Mouse (Mus musculus) intestine, postnatal 0 days (tissue): Measurements from ENCODE around the gene Prkcd. TPM values are rescaled to one million over a fixed set of nuclear protein-coding genes. Genes with fewer than 3 reads are reported as not detected.

Source experiments
- ATAC-seq: fragments of 200-750 bp; cut with Nextera tagmentation; 2 replicates; pipeline ENCODE4 v1.8.0; 2017; ENCODE audit warnings: mild to moderate bottlenecking, moderate TSS enrichment, moderate library complexity
- H3K27ac ChIP-seq: fragments of 300-500 bp; sonication (generic); 2 replicates; pipeline ENCODE4 v1.5.1; 2014; ENCODE audit warnings: mild to moderate bottlenecking, low read depth, low read length, moderate library complexity
- H3K27me3 ChIP-seq: fragments of 300-500 bp; sonication (generic); replicated peaks from 2 replicates; pipeline ENCODE4 v1.6.1; 2014; ENCODE audit warnings: low read length, mixed read lengths; ENCODE audit not compliant: control insufficient read depth, insufficient read depth
- H3K36me3 ChIP-seq: fragments of 300-500 bp; sonication (generic); 2 replicates; pipeline ENCODE4 v1.6.1; 2014; ENCODE audit warnings: mild to moderate bottlenecking, moderate library complexity; ENCODE audit not compliant: control insufficient read depth, insufficient read depth
- H3K4me1 ChIP-seq: fragments of 300-500 bp; sonication (generic); replicated peaks from 2 replicates; pipeline ENCODE4 v1.6.1; 2014; ENCODE audit warnings: antibody characterized with exemption, low read length, mixed read lengths; ENCODE audit not compliant: control insufficient read depth, insufficient read depth
- H3K4me2 ChIP-seq: fragments of 300-500 bp; sonication (generic); replicated peaks from 2 replicates; pipeline ENCODE4 v1.6.1; 2014; ENCODE audit warnings: low read depth, mild to moderate bottlenecking, moderate library complexity
- H3K4me3 ChIP-seq: fragments of 300-500 bp; sonication (generic); 2 replicates; pipeline ENCODE4 v1.5.1; 2014; ENCODE audit warnings: low read depth, low read length
- H3K9ac ChIP-seq: fragments of 300-500 bp; sonication (generic); 2 replicates; pipeline ENCODE4 v1.6.1; 2014; ENCODE audit warnings: mild to moderate bottlenecking, low read depth, low read length
- H3K9me3 ChIP-seq: fragments of 300-500 bp; sonication (generic); 2 replicates; pipeline ENCODE4 v1.6.1; 2016; ENCODE audit warnings: mixed run types; ENCODE audit not compliant: control insufficient read depth
- CTCF ChIP-seq: sonication (generic); IDR thresholded peaks from 2 replicates; pipeline ENCODE4 v1.5.1; 2016; ENCODE audit warnings: low read depth, mild to moderate bottlenecking, control low read depth, antibody characterized with exemption, moderate library complexity
- WGBS: fragments of 180-500 bp; shearing (Covaris S2); extraction: QIAGEN DNeasy Blood & Tissue Kit; methylation state at CpG from one replicate; pipeline ENCODE4 v1.1.7; 2014; 5-methylcytosine and 5-hydroxymethylcytosine counted together
- polyA plus RNA-seq: library from polyadenylated mRNA; unstranded; fragments of >200 nt; fragmentation: Nextera tagmentation; extraction: Ambion mirVana; gene quantifications from 2 replicates; pipeline ENCODE4 v1.2.1, GENCODE M21; 2015

The Prkcd gene
- polyA plus RNA-seq, 1 experiment from 2014 or later, result 54.7 TPM

GRCm38 (mm10) chr14:30568016-30568415 lies 58.0 kb downstream of the Prkcd start:
- Histone ChIP-seq H3K36me3 (peaks cover 93% of the 10 kb centered on the region), H3K9me3 (no peaks in the 10 kb centered on the region), H3K27me3 (no peaks in the 10 kb centered on the region), H3K27ac (no peak overlapping the region), H3K9ac (no peak overlapping the region), H3K4me1 (no peaks in the 10 kb centered on the region), H3K4me3 (no peak overlapping the region), H3K4me2 (no peak overlapping the region)
- no peak for TF ChIP-seq CTCF
- WGBS, result 87% methylated on average over 9 of the region's 9 CpGs
- no peak for ATAC-seq

- H3K4me3 ChIP-seq, result no peak overlapping the region
- no peak for ATAC-seq
- no peaks in the 10 kb centered on the region for H3K27me3 ChIP-seq
- no peaks in the 10 kb centered on the region for H3K4me1 ChIP-seq
- WGBS, result 91% methylated on average over 6 of the region's 6 CpGs
- no peak for TF ChIP-seq CTCF
- H3K36me3 ChIP-seq, result peaks cover 80% of the 10 kb centered on the region
- H3K4me2 ChIP-seq, result no peak overlapping the region
- no peak overlapping the region for H3K27ac ChIP-seq
- no peak overlapping the region for H3K9ac ChIP-seq
- H3K9me3 ChIP-seq, result no peaks in the 10 kb centered on the region
Observed at GRCm38 (mm10) chr14:30566317-30566716, 59.7 kb downstream of the Prkcd start.

GRCm38 (mm10) chr14:30564451-30564850 lies 61.6 kb downstream of the Prkcd start:
- H3K27me3 ChIP-seq, result no peaks in the 10 kb centered on the region
- 89% methylated on average over 2 of the region's 2 CpGs for WGBS
- peaks cover 80% of the 10 kb centered on the region for H3K36me3 ChIP-seq

GRCm38 (mm10) chr14:30562343-30562742 lies 63.7 kb downstream of the Prkcd start:
- TF ChIP-seq CTCF, result no peak
- H3K36me3 ChIP-seq, result peaks cover 76% of the 10 kb centered on the region
- H3K27ac ChIP-seq, result no peak overlapping the region
- no peaks in the 10 kb centered on the region for H3K27me3 ChIP-seq
- H3K4me2 ChIP-seq, result no peak overlapping the region
- H3K9ac ChIP-seq, result no peak overlapping the region
- H3K4me3 ChIP-seq, result no peak overlapping the region
- ATAC-seq, result no peak
- 0 out of 2 replicates have a peak, but pooled peaks cover 2% of the 10 kb centered on the region for H3K4me1 ChIP-seq
- no peaks in the 10 kb centered on the region for H3K9me3 ChIP-seq

More at GRCm38 (mm10) chr14:30564451-30564850, 61.6 kb downstream of the Prkcd start:
- Histone ChIP-seq H3K4me1 (0 out of 2 replicates have a peak, but pooled peaks cover 2% of the 10 kb centered on the region), H3K9me3 (no peaks in the 10 kb centered on the region), H3K9ac (no peak overlapping the region), H3K27ac (no peak overlapping the region), H3K4me2 (no peak overlapping the region), H3K4me3 (no peak overlapping the region)
- TF ChIP-seq CTCF, result no peak
- ATAC-seq, result no peak

- Histone ChIP-seq H3K4me3 (no peak overlapping the region), H3K9me3 (no peaks in the 10 kb centered on the region), H3K36me3 (peaks cover 73% of the 10 kb centered on the region), H3K27ac (peak overlapping the region; percentile 79), H3K4me1 (0 out of 2 replicates have a peak, but pooled peaks cover 2% of the 10 kb centered on the region), H3K9ac (0 out of 2 replicates have a peak overlapping the region, but pooled peaks have one; percentile 24), H3K4me2 (peak overlapping the region; percentile 37; the same call in 1 of the 2 replicates), H3K27me3 (no peaks in the 10 kb centered on the region)
- ATAC-seq, result peak; percentile 74
- 47% methylated on average over 14 of the region's 14 CpGs for WGBS
- no peak for TF ChIP-seq CTCF
Observed at GRCm38 (mm10) chr14:30561470-30562187, 64.4 kb downstream of the Prkcd start.

- H3K27ac ChIP-seq, result peak overlapping the region; percentile 79
- H3K9me3 ChIP-seq, result no peaks in the 10 kb centered on the region
- no peaks in the 10 kb centered on the region for H3K27me3 ChIP-seq
- H3K4me1 ChIP-seq, result 0 out of 2 replicates have a peak, but pooled peaks cover 2% of the 10 kb centered on the region
- ATAC-seq, result peak; percentile 44
- 0 out of 2 replicates have a peak overlapping the region, but pooled peaks have one; percentile 24 for H3K9ac ChIP-seq
- H3K4me3 ChIP-seq, result no peak overlapping the region
- H3K36me3 ChIP-seq, result peaks cover 68% of the 10 kb centered on the region
- 0 out of 2 replicates have a peak, but pooled peaks have one; percentile 21 for TF ChIP-seq CTCF
- no peak overlapping the region for H3K4me2 ChIP-seq
- WGBS, result 73% methylated on average over 13 of the region's 13 CpGs
Observed at GRCm38 (mm10) chr14:30560803-30561389, 65.1 kb downstream of the Prkcd start.
